Mouse (Mus musculus): ENCODE data around the gene Copg1. TPM values are rescaled to one million over a fixed set of nuclear protein-coding genes. Genes with fewer than 3 reads are reported as not detected.

Copg1 gene
- 10 to 100 TPM; 42.6 to 46.1 TPM for total RNA-seq (2021)

GRCm38 (mm10) chr6:87887594-87888233 lies at the start of gene Copg1:
Gene Copg1 (plus strand): TSS chr6:87887814.
- intact Hi-C loops (cut with DNase I): loop anchor here (2.0 to 5.0 kb wide), 3 partner anchors 37 to 190 kb away; partner anchors contain the start of genes Cnbp, Gm45140 and Isy1
- DNase-seq (ENCODE audit: low spot score): peak; percentile 98

- intact Hi-C loops (cut with DNase I): loop anchor here (5.0 kb wide), 2 partner anchors 49 to 76 kb away; partner anchors contain the start of gene Copg1
These were observed 48.9 kb upstream of the Copg1 start, which contains the start of gene Isy1 for GRCm38 (mm10) chr6:87838551-87839197. Gene Isy1 (minus strand): TSS chr6:87838798.

GRCm38 (mm10) chr6:87839797-87840341 lies 47.7 kb upstream of the Copg1 start:
- intact Hi-C loops (cut with DNase I): loop anchor here (5.0 kb wide), 2 partner anchors 47 to 78 kb away; partner anchors contain the start of gene Copg1
- DNase-seq (ENCODE audit: low spot score): no peak

More at GRCm38 (mm10) chr6:87838551-87839197, 48.9 kb upstream of the Copg1 start, which contains the start of gene Isy1:
- peak; percentile 90 for DNase-seq (ENCODE audit: low spot score)

GRCm38 (mm10) chr6:87841635-87842034 lies 46.0 kb upstream of the Copg1 start:
- no peak for DNase-seq (ENCODE audit: low spot score)
- intact Hi-C loops (cut with DNase I): no loop called here

GRCm38 (mm10) chr6:87842254-87842653 lies 45.4 kb upstream of the Copg1 start:
- no peak for DNase-seq (ENCODE audit: low spot score)
- intact Hi-C loops (cut with DNase I): no loop called here

GRCm38 (mm10) chr6:87845031-87845695 lies 42.5 kb upstream of the Copg1 start:
- DNase-seq (ENCODE audit: low spot score): no peak
- intact Hi-C loops (cut with DNase I): no loop called here

- intact Hi-C loops (cut with DNase I): no loop called here
- no peak for DNase-seq (ENCODE audit: low spot score)
These were observed 40.8 kb upstream of the Copg1 start for GRCm38 (mm10) chr6:87846813-87847212.

GRCm38 (mm10) chr6:87849780-87850154 lies 37.8 kb upstream of the Copg1 start:
- intact Hi-C loops (cut with DNase I): loop anchor here (2.0 kb wide), 1 partner anchor 37 kb away; the partner anchor contains the start of gene Copg1
- no peak for DNase-seq (ENCODE audit: low spot score)

- intact Hi-C loops (cut with DNase I): loop anchor here (2.0 kb wide), 1 partner anchor 36 kb away; the partner anchor contains the start of gene Copg1
- DNase-seq (ENCODE audit: low spot score): peak; percentile 35
These were observed 37.3 kb upstream of the Copg1 start for GRCm38 (mm10) chr6:87850155-87850899.

GRCm38 (mm10) chr6:87850900-87851614 lies 36.6 kb upstream of the Copg1 start, which contains the start of gene Cnbp:
Gene Cnbp (minus strand): TSS chr6:87851106.
- intact Hi-C loops (cut with DNase I): loop anchor here (2.0 kb wide), 1 partner anchor 36 kb away; the partner anchor contains the start of gene Copg1
- peak; percentile 93 for DNase-seq (ENCODE audit: low spot score)

- DNase-seq (ENCODE audit: low spot score): no peak
- intact Hi-C loops (cut with DNase I): loop anchor here (2.0 kb wide), 1 partner anchor 35 kb away; the partner anchor contains the start of gene Copg1
These were observed 35.7 kb upstream of the Copg1 start for GRCm38 (mm10) chr6:87851871-87852270.

GRCm38 (mm10) chr6:87853446-87853845 lies 34.2 kb upstream of the Copg1 start:
- no peak for DNase-seq (ENCODE audit: low spot score)
- intact Hi-C loops (cut with DNase I): no loop called here

- DNase-seq (ENCODE audit: low spot score): no peak
- intact Hi-C loops (cut with DNase I): no loop called here
These were observed 30.5 kb upstream of the Copg1 start for GRCm38 (mm10) chr6:87857071-87857470.

GRCm38 (mm10) chr6:87866211-87866610 lies 21.4 kb upstream of the Copg1 start:
- intact Hi-C loops (cut with DNase I): no loop called here
- no peak for DNase-seq (ENCODE audit: low spot score)

- DNase-seq (ENCODE audit: low spot score): no peak
- intact Hi-C loops (cut with DNase I): no loop called here
These were observed 20.4 kb upstream of the Copg1 start for GRCm38 (mm10) chr6:87867256-87867655.

- peak; percentile 82 for DNase-seq (ENCODE audit: low spot score)
- intact Hi-C loops (cut with DNase I): no loop called here
These were observed 18.6 kb upstream of the Copg1 start for GRCm38 (mm10) chr6:87868871-87869506.

- intact Hi-C loops (cut with DNase I): no loop called here
These were observed 17.2 kb upstream of the Copg1 start for GRCm38 (mm10) chr6:87870440-87870839.

GRCm38 (mm10) chr6:87871240-87871639 lies 16.4 kb upstream of the Copg1 start:
- DNase-seq (ENCODE audit: low spot score): no peak
- intact Hi-C loops (cut with DNase I): no loop called here

More at GRCm38 (mm10) chr6:87870440-87870839, 17.2 kb upstream of the Copg1 start:
- no peak for DNase-seq (ENCODE audit: low spot score)

Measured in heart, postnatal 25 days (tissue).